8 mouse cellular contexts compared by ENCODE assay signal in the genomic region with DNA sequence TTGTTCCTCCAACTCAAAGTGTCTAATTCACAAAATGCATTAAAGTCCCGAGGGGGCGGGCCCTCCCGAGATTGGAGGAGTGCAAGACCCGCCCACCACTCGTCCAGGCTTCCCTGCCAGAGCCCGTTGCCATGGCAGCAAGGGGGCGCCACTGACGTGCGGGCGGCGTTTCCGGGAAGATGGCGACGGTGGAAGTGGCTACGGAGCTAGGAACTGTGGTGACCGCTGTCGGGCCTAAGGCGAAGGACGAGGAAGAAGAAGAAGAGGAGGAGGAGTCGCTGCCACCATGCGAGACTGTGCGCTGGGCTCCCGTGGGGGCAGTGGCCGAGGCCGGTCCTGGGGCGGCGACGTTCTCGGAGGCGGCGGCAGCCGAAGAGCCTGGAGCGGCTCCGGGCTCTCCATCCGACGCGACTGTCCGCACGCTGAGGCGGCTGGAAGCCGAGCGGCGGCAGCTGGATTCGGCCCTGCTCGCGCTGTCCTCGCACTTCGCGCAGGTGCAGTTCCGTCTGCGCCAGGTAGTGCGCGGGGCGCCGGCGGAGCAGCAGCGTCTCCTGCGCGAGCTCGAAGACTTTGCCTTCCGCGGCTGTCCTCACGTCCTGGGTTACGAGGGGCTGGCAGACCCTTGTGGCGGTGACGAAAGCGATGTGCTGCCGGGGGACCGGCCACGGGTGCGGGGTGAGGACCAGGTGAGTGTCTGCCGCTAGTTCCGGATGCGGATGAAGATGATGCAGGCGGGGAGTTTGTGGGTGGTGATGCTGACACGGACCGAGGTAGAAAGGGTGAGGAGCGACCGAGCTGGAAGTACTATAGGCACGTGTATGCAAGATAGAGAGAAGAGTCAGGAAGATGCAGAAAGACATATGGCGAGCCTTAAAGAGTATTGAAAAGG. TPM values are rescaled to one million over a fixed set of nuclear protein-coding genes. Genes with fewer than 3 reads are reported as not detected.
DNase-seq lines count a peak whose midpoint lies in the region; ATAC-seq and TF ChIP-seq lines count a peak whose summit lies in the region.

A gene (plus strand): TSS at position 161 of the 889 bp plus-strand sequence.
A gene (minus strand): TSS at position 409 of the 889 bp plus-strand sequence.

- H3K27ac ChIP-seq in gastrocnemius, adult 2 months, result peak within 1 kb of the TSS; percentile 95
- H3K27ac ChIP-seq in hindbrain, postnatal 0 days, result peak within 1 kb of the TSS; percentile 93
- H3K27ac ChIP-seq in left cerebral cortex, adult 2 months, result peak within 1 kb of the TSS; percentile 80

- H3K4me2 ChIP-seq in hindbrain, postnatal 0 days (ENCODE audit: low read depth, low read length), result peak within 1 kb of the TSS; percentile 77

- intact Hi-C loops in gastrocnemius, adult 2 months (cut with DNase I), result no loop called here
- intact Hi-C loops in left cerebral cortex, adult 2 months (cut with DNase I), result loop anchor here (2.0 kb wide), 1 partner anchor 18 kb away; a partner anchor contains a TSS

- under 1% methylated on average over 80 of the region's 81 CpGs for WGBS in hindbrain, postnatal 0 days

- DNase-seq in ZHBTc4 (ENCODE audit: low read depth, low spot score), result peak; percentile 98
- peak; percentile 99 for DNase-seq in gastrocnemius, adult 2 months
- peak; percentile 98 for DNase-seq in hindbrain, postnatal 0 days (ENCODE audit: low spot score)
- DNase-seq in left cerebral cortex, adult 2 months (ENCODE audit: extremely low spot score in 1 of 2, low spot score in 2 of 2), result peak; percentile 98 to 99
- peak; percentile 98 to 99 for DNase-seq in right cerebral cortex, adult 2 months (ENCODE audit: low spot score in 2 of 2)
- peak; percentile 100 for DNase-seq in urinary bladder, postnatal 14 days (ENCODE audit: low spot score)

- no peaks in the 10 kb centered on the region for H3K9me3 ChIP-seq in hindbrain, postnatal 0 days (ENCODE audit: low read length)

- TF ChIP-seq CTCF in gastrocnemius, adult 2 months (IDR thresholded peaks at IDR 0.05), result 0 out of 2 replicates have a peak, but pooled peaks have one; percentile 15
- TF ChIP-seq CTCF in hindbrain, postnatal 0 days (IDR thresholded peaks at IDR 0.05; ENCODE audit: low read depth), result peak; percentile 67
- TF ChIP-seq CTCF in left cerebral cortex, adult 2 months (IDR thresholded peaks at IDR 0.05), result peak; percentile 20

- peaks cover 21% of the 10 kb centered on the region for H3K4me1 ChIP-seq in hindbrain, postnatal 0 days (ENCODE audit: insufficient read depth, low read length)

- 0 out of 2 replicates have a peak, but pooled peaks cover 6% of the 10 kb centered on the region for H3K36me3 ChIP-seq in hindbrain, postnatal 0 days (ENCODE audit: insufficient read depth, low read length)

- ATAC-seq in common myeloid progenitor, adult 5-6 weeks (replicated peaks; ENCODE audit: low read depth, poor library complexity, severe bottlenecking), result peak; percentile 96
- ATAC-seq in hindbrain, postnatal 0 days, result peak; percentile 96
- ATAC-seq in megakaryocyte, adult 5-6 weeks (ENCODE audit: poor library complexity, severe bottlenecking), result peak; percentile 99

- peak within 1 kb of the TSS; percentile 84 for H3K4me3 ChIP-seq in gastrocnemius, adult 2 months
- H3K4me3 ChIP-seq in hindbrain, postnatal 0 days (ENCODE audit: low read length), result peak within 1 kb of the TSS; percentile 97
- peak within 1 kb of the TSS; percentile 75 for H3K4me3 ChIP-seq in left cerebral cortex, adult 2 months

- no peaks in the 10 kb centered on the region for H3K27me3 ChIP-seq in hindbrain, postnatal 0 days (ENCODE audit: insufficient read depth, low read length)

- H3K9ac ChIP-seq in hindbrain, postnatal 0 days (replicated peaks; ENCODE audit: low read length), result peak within 1 kb of the TSS; percentile 79

RNA-seq across cellular contexts. Expression of the first gene that starts in this region (rescaled TPM):
- 3.1 and 5.4 TPM in 2 replicates for total RNA-seq in common myeloid progenitor, adult 5-6 weeks (2017)
- total RNA-seq in gastrocnemius, adult 2 months (2021), result 1 to 10 TPM; 7.3 to 8.8 TPM
- total RNA-seq in hindbrain, postnatal 0 days (2014; rRNA removed), result 11.6 and 12.4 TPM in 2 replicates
- 21.4 and 22.7 TPM in 2 replicates for polyA plus RNA-seq in hindbrain, postnatal 0 days (2015; fragmentation: Nextera tagmentation; extraction: Ambion mirVana)
- total RNA-seq in left cerebral cortex, adult 2 months (2021), result 10 to 100 TPM; 37.2 to 44.0 TPM
- 2.4 and 3.0 TPM in 2 replicates for total RNA-seq in megakaryocyte, adult 5-6 weeks (2015)
- total RNA-seq in megakaryocyte, adult 5-6 weeks (2017), result 3.1 and 3.3 TPM in 2 replicates

RNA-seq across cellular contexts. Expression of the second gene that starts in this region (rescaled TPM):
- not detected in 2 replicates for total RNA-seq in common myeloid progenitor, adult 5-6 weeks (2017)
- 10 to 100 TPM; 82.0 to 90.7 TPM for total RNA-seq in gastrocnemius, adult 2 months (2021)
- 0.31 and 0.58 TPM in 2 replicates for total RNA-seq in hindbrain, postnatal 0 days (2014; rRNA removed)
- 3.8 and 4.6 TPM in 2 replicates for polyA plus RNA-seq in hindbrain, postnatal 0 days (2015; fragmentation: Nextera tagmentation; extraction: Ambion mirVana)
- total RNA-seq in left cerebral cortex, adult 2 months (2021), result 1 to 10 TPM; 2.3 to 4.2 TPM
- total RNA-seq in megakaryocyte, adult 5-6 weeks (2015), result 0.43 and 2.5 TPM in 2 replicates
- 0.66 TPM in 1 of 2 replicates, not detected in the other for total RNA-seq in megakaryocyte, adult 5-6 weeks (2017)

Comparison
In these comparisons a context has a peak if more than half of its experiments do, and no peak if none do; other contexts are left out.
1. Peak in every context shown above with its lines: DNase-seq, ATAC-seq, H3K4me3 ChIP-seq and H3K27ac ChIP-seq.
2. RNA of the second gene that starts in this region (total RNA-seq): 82.0 to 90.7 TPM in gastrocnemius, adult 2 months; 2.3 to 4.2 TPM in left cerebral cortex, adult 2 months, 0.43 to 2.5 TPM in megakaryocyte, adult 5-6 weeks, 0.31 to 0.58 TPM in hindbrain, postnatal 0 days and not detected in common myeloid progenitor, adult 5-6 weeks; every median in the first group is over 10 times any median in the second.
3. CTCF ChIP-seq: peak in every context shown above with its lines; median percentile 67 in hindbrain, postnatal 0 days; 20 in left cerebral cortex, adult 2 months; 15 in gastrocnemius, adult 2 months.